Mouse (Mus musculus) heart, embryonic 15.5 days (tissue): Measurements from ENCODE around the gene Ttc7b. TPM values are rescaled to one million over a fixed set of nuclear protein-coding genes. Genes with fewer than 3 reads are reported as not detected.

ENCODE experiments used
- ATAC-seq: fragments of 200-750 bp; cut with Nextera tagmentation; replicated peaks from 2 replicates; pipeline ENCODE4 v1.8.0; 2017; ENCODE audit warnings: low read depth, moderate TSS enrichment; ENCODE audit not compliant: insufficient number of reproducible peaks, insufficient read depth, low FRiP score
- H3K27ac ChIP-seq: fragments of 300-500 bp; sonication (generic); 2 replicates; pipeline ENCODE4 v1.5.1; 2015; ENCODE audit warnings: mild to moderate bottlenecking, inconsistent platforms
- H3K27me3 ChIP-seq: fragments of 300-500 bp; sonication (generic); 2 replicates; pipeline ENCODE4 v1.6.1; 2015; ENCODE audit warnings: inconsistent platforms
- H3K36me3 ChIP-seq: fragments of 300-500 bp; sonication (generic); 2 replicates; pipeline ENCODE4 v1.6.1; 2015; ENCODE audit warnings: mild to moderate bottlenecking, inconsistent platforms
- H3K4me1 ChIP-seq: fragments of 300-500 bp; sonication (generic); replicated peaks from 2 replicates; pipeline ENCODE4 v1.6.1; 2015; ENCODE audit warnings: inconsistent platforms
- H3K4me2 ChIP-seq: fragments of 300-500 bp; sonication (generic); 2 replicates; pipeline ENCODE4 v1.6.1; 2015; ENCODE audit warnings: inconsistent platforms, mild to moderate bottlenecking, moderate library complexity
- H3K4me3 ChIP-seq: fragments of 300-500 bp; sonication (generic); 2 replicates; pipeline ENCODE4 v1.5.1; 2015; ENCODE audit warnings: mild to moderate bottlenecking, inconsistent platforms
- H3K9ac ChIP-seq: fragments of 300-500 bp; sonication (generic); 2 replicates; pipeline ENCODE4 v1.6.1; 2015; ENCODE audit warnings: mild to moderate bottlenecking, inconsistent platforms
- H3K9me3 ChIP-seq: fragments of 300-500 bp; sonication (generic); replicated peaks from 2 replicates; pipeline ENCODE4 v1.6.1; 2016; ENCODE audit warnings: inconsistent platforms
- WGBS: fragments of 180-500 bp; shearing (Covaris S2); methylation state at CpG from one replicate; pipeline ENCODE4 v1.1.7; 2015; ENCODE audit warnings: mixed read lengths; 5-methylcytosine and 5-hydroxymethylcytosine counted together
- polyA plus RNA-seq: library from polyadenylated mRNA; unstranded; fragments of >200 nt; fragmentation: Nextera tagmentation; extraction: Ambion mirVana; gene quantifications from 2 replicates; pipeline ENCODE4 v1.2.1, GENCODE M21; 2015

Ttc7b gene
- polyA plus RNA-seq, 1 experiment from 2014 or later = 9.2 TPM

GRCm38 (mm10) chr12:100264941-100265340 lies 255.7 kb downstream of the Ttc7b start:
- Histone ChIP-seq H3K36me3 (no peaks in the 10 kb centered on the region), H3K27me3 (peaks cover 17% of the 10 kb centered on the region), H3K4me2 (no peak overlapping the region), H3K9ac (no peak overlapping the region), H3K9me3 (no peaks in the 10 kb centered on the region), H3K27ac (no peak overlapping the region), H3K4me3 (no peak overlapping the region), H3K4me1 (0 out of 2 replicates have a peak, but pooled peaks cover 2% of the 10 kb centered on the region)
- ATAC-seq = no peak
- 64% methylated on average over 4 of the region's 4 CpGs for WGBS

GRCm38 (mm10) chr12:100262846-100263245 lies 257.8 kb downstream of the Ttc7b start:
- H3K9ac ChIP-seq = no peak overlapping the region
- 0 out of 2 replicates have a peak, but pooled peaks cover 2% of the 10 kb centered on the region for H3K4me1 ChIP-seq
- ATAC-seq = no peak
- no peak overlapping the region for H3K4me3 ChIP-seq
- H3K27me3 ChIP-seq = peaks cover 17% of the 10 kb centered on the region
- WGBS = 72% methylated on average over 6 of the region's 6 CpGs
- no peaks in the 10 kb centered on the region for H3K9me3 ChIP-seq
- no peak overlapping the region for H3K27ac ChIP-seq
- no peak overlapping the region for H3K4me2 ChIP-seq
- H3K36me3 ChIP-seq = no peaks in the 10 kb centered on the region

- 0 out of 2 replicates have a peak, but pooled peaks cover 2% of the 10 kb centered on the region for H3K4me1 ChIP-seq
- no peaks in the 10 kb centered on the region for H3K9me3 ChIP-seq
- ATAC-seq = no peak
- H3K4me3 ChIP-seq = no peak overlapping the region
- H3K4me2 ChIP-seq = no peak overlapping the region
- H3K36me3 ChIP-seq = no peaks in the 10 kb centered on the region
- peaks cover 7% of the 10 kb centered on the region for H3K27me3 ChIP-seq
- WGBS = 73% methylated on average over 6 of the region's 6 CpGs
- no peak overlapping the region for H3K27ac ChIP-seq
- H3K9ac ChIP-seq = no peak overlapping the region
Measured at GRCm38 (mm10) chr12:100261761-100262160, 258.9 kb downstream of the Ttc7b start.

- Histone ChIP-seq H3K36me3 (no peaks in the 10 kb centered on the region), H3K9me3 (no peaks in the 10 kb centered on the region), H3K9ac (no peak overlapping the region), H3K4me2 (no peak overlapping the region), H3K27ac (no peak overlapping the region), H3K4me1 (no peaks in the 10 kb centered on the region), H3K27me3 (peaks cover 4% of the 10 kb centered on the region; the same call in 1 of the 2 replicates), H3K4me3 (no peak overlapping the region)
- WGBS = 66% methylated on average over 2 of the region's 2 CpGs
- no peak for ATAC-seq
Measured at GRCm38 (mm10) chr12:100260151-100260550, 260.5 kb downstream of the Ttc7b start.

- Histone ChIP-seq H3K27ac (no peak overlapping the region), H3K27me3 (no peaks in the 10 kb centered on the region), H3K4me2 (no peak overlapping the region), H3K4me1 (no peaks in the 10 kb centered on the region), H3K9me3 (no peaks in the 10 kb centered on the region), H3K4me3 (no peak overlapping the region), H3K9ac (no peak overlapping the region), H3K36me3 (no peaks in the 10 kb centered on the region)
- ATAC-seq = no peak
- WGBS = 58% methylated on average over 3 of the region's 3 CpGs
Measured at GRCm38 (mm10) chr12:100257779-100258178, 262.8 kb downstream of the Ttc7b start.

GRCm38 (mm10) chr12:100255441-100255949 lies 265.1 kb downstream of the Ttc7b start:
- ATAC-seq = no peak
- Histone ChIP-seq H3K36me3 (no peaks in the 10 kb centered on the region), H3K4me2 (no peak overlapping the region), H3K27ac (no peak overlapping the region), H3K27me3 (no peaks in the 10 kb centered on the region), H3K9ac (no peak overlapping the region), H3K9me3 (no peaks in the 10 kb centered on the region), H3K4me3 (no peak overlapping the region), H3K4me1 (no peaks in the 10 kb centered on the region)
- 75% methylated on average over 2 of the region's 2 CpGs for WGBS

GRCm38 (mm10) chr12:100254471-100254870 lies 266.2 kb downstream of the Ttc7b start:
- Histone ChIP-seq H3K9ac (no peak overlapping the region), H3K4me3 (no peak overlapping the region), H3K36me3 (no peaks in the 10 kb centered on the region), H3K4me1 (no peaks in the 10 kb centered on the region), H3K4me2 (no peak overlapping the region), H3K27me3 (no peaks in the 10 kb centered on the region), H3K9me3 (no peaks in the 10 kb centered on the region), H3K27ac (no peak overlapping the region)
- no peak for ATAC-seq
- WGBS = 76% methylated on average over 4 of the region's 4 CpGs

Other genes starting within 250 kb of the Ttc7b start
- 3.9 and 4.7 TPM in 2 replicates for gene Rps6ka5, start 206.2 kb upstream of the Ttc7b start, polyA plus RNA-seq